Mouse (Mus musculus): ENCODE results near the gene Nfatc2.

The Nfatc2 gene

DNA sequence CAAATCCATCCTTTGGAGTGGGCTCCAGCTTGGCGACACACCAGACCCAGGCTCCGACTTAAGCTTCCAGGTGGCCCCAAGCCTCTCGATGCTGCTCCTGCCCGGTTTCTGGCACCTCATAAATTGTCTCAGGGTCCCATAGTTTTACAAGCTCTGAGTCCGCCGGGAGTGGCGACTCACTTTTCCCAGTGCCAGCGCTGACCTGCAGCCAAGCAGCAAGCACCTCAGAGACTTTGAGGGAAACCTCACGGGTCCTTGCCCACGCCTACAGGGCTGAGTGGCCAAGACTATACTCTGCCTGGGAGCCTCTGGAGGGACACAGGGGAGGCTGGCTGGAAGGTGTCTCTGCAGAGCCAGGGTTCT lies 74.0 kb downstream of the Nfatc2 start:
- DNase-seq = no peak

DNA sequence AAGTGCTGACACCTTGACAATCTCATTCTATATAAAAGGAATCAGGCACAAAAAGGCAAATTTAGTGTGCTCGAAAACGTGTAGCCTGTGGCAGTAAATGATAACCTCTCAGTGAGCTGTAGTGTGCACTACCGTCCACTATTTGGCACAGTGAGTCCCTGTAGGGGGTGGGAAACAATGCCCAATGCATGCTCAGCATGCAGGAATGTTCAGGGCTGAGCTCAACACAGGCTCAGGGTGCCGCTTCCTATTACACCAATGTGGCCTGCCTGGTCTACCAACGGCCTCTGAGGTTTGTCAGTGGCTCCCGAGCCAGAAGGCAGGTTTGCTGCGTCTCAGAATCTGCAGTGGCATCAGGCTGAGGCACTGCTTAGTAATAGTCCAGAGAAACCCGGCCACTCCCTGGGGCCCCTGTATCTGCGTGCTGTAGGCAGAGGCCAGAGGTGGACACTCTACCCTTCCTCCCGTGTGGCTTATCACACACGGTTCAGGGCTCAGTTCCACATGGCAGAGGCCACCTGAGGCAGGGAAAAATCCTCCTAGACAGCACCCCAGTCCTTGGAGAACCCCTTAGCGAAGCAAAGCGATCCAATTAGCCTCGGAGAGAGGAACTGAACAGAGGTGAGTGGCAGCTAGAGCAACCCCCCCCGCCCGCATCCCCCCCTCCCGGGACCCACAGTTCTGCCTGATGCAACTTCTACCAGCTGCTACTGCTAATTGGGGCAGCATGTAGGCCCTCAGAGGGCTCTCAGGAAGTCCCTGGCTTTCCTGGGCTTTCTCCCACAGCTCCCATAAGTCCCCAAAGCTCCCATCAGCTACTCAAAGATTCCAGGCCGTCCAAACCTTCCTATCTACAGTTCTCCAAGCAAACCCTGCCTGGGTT lies 74.7 kb downstream of the Nfatc2 start:
- DNase-seq = no peak

DNA sequence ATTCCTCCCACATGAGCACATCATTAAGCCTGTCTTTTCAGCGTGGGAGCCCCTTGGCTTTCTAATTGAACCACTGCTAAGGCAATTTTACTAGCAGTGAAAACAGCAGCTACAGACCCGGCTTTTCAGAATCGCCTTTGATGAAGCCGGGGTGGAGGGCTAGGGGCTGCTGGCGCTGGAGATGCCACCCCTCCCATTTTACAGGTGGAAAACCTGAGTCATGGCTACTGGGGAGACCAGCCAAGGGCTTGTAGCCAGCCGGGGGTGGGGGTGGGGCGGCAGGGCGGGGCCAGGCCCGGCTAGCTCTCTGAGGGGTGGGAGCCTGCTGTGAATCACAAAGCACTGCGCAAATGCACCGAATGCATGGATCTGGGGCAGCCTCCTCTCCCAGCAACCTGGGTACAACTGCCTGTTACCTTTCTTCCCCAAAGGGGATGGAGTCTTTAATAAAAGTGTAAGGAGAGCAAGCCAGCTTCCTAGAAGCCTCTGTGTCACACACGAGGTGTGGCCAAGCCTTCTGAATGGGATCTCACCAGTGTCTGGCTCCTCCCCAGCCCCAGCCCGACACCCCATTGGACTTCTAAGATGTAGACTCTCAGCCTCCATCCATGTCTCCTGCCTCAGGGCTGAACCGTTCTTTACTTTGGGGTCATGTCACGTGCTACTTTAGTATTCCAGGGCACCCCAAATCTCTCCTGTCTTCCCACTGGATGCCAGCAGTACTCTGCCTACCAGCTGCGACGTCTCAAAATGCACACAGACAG lies 75.9 kb downstream of the Nfatc2 start:
- peak in 1 of 2 experiments; percentile 13 for DNase-seq

DNA sequence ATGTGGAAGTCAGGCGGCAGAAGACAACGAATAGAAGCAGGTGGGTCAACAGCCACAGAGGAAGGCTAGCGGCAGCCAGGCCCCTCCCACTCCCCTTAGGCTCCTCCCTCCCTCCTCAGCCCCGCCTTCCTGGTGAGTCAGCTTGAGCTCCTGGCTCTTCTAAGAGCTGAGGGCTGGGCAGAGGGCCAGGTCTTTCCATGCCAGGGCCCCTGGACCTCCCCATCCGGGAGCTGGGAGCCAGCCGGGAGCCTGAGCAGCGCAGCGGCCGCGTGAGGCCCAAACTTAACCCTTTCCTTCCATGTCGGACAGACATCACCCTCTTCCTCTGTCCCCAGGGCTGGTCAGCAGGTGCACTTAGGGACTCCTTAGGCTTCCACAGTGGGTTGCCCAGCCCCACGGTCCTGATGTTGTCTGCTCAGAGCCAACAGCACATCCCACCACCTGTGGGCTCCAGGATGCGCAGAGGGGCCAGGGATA lies 76.5 kb downstream of the Nfatc2 start:
- peak; percentile 98 to 99 for DNase-seq

DNA sequence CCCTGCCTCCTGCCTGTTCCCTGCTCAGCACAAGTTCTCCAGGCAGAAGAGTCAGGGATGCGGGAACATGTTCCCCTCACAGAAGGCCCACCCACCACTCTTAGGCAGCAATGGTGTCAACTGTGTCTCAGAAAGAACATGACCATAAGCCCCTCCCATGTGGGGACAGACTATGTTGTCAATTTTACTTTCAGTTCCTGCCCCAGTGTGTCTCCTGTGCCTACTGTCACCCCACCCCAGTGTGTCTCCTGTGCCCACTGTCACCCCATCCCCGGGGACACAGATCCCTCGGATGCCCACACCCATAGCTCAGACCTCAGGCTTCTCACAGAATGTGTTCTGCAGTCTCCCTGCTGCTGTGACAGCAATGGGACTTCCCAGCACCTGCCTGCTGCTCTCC lies 79.2 kb downstream of the Nfatc2 start:
- no peak for DNase-seq

DNA sequence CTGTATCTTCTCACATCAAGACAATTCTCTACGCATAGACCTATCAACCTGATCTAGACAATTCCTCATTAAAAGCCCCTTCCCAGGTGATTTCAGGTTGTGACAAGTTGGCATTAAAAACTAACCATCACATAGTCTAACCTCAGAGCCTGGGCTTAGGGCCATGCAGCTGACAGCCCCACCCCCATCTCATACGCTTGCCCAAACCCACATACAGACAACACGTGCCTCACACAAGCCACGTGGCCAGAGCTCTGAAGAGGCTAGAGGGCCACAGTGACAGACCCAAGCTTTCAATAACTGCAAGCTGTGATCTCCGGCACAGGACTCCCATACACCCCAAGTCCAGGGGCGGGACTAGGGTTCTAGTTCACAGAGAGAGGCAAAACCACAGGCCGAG lies 80.7 kb downstream of the Nfatc2 start:
- no peak for DNase-seq

DNA sequence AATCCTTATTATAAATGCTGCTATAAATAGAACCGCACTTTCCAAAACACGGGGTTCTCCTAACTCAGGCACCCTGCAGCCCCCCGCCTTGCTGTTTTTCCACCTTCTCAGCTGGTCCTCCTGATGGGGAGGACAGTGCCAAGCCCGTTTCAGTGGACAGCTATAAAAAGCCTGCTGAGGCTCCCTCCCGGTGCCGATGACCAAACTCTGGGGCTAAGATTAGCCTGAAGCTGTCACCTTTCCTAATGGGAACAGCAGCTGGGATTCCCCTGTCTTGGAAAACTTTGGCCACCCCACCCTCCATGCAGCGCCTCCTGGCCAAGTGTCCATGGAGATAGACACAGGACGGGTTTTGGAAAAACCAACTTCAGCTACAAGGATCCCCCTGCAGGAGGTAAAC lies 81.9 kb downstream of the Nfatc2 start:
- no peak for DNase-seq

DNA sequence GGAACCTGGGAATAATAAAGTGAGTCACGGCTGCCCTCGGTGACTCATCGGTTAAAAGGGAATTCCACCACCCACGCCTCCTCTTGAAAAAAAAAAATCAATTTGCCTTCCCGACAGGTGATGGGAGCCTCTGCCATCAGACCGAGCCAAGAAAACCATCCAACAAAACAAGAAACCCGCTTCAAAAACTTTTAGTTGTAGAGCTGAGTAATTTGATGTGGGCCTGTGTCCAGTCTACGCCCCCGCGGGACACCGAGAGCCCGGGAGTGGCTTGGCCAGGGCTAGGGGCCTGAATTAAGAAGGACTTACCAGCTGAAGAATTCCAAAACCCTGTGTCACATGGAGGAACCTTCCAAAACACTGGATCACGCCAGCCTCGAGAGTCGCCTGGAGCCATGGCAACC lies 83.2 kb downstream of the Nfatc2 start:
- peak in 1 of 2 experiments; percentile 12 for DNase-seq

DNA sequence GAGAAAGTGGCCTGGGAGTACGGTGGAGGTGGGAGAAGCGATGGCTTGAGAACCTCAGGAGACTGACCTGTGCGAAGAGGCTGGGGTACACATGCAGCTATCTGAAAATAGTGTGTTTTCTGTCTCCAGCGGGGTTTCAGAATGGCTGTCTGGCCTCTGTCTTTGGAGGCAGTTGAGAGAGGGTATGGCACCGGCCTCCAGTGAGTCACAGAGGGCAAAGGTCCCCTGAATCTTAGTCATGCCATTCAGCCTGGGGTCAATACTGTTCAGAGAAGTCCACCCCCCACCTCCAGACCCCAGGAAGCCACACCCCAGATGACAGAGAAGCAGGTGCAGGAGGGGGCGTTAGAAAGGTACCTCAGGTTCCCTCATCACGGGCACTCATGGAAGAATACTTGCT lies 83.7 kb downstream of the Nfatc2 start:
- DNase-seq = no peak

DNA sequence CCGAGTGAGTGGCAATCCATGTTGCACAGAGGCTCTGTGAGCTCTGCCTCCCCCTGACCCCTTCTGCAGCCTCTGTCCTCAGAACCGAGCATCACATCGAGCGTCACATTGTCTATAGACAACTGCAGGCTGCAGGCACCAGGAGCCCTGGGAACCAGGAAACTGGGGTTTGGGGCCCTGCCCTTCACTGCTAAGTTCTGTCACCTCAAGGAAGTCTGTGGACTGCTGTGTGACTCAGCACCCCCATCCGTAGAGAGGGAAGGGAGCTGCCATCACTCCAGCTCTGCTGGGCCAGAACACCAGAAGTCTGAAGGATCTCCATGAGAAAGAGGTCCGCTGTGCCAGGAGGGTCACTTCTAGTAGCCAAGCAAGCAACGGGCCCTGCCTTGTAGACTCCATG lies 84.7 kb downstream of the Nfatc2 start:
- no peak for DNase-seq

DNA sequence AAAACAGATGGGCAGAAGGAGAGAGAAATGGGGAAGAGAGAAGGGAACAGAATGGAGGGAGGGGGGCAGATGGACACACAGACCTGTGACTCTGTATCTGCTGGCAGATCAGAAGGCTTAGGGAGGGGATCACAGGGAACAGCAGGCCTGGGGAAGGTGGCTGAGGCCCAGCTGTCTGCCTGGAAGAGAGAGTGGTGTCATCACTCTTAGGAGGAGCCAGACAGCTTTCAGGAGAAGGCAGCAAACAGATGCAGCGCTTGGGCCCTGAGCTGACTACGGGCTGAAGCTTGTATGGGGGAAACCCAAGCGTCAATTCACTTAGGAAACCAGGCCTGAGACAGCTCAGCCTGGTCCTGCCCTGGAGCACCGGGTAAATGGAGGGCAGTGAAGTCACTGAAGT lies 86.0 kb downstream of the Nfatc2 start:
- no peak for DNase-seq

DNA sequence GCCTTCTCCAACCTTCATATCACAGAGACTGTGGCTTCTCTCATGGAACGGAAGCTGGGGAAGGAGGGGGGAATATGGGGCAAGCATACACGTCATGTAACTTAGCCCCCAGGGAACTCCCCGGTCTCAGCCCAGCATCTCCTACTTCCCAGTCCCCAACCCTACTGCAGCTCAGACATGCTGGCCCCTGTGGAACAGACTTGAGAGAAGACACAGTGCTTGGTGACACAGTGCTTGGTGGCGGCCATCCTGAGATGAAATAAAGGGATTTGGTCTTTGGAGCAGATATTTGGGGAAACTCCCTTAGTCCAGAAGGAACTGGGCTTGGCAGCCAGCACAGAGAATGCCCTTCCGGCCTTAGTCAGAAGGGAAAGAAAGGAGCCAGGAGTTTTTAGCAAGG lies 87.3 kb downstream of the Nfatc2 start:
- no peak for DNase-seq

DNA sequence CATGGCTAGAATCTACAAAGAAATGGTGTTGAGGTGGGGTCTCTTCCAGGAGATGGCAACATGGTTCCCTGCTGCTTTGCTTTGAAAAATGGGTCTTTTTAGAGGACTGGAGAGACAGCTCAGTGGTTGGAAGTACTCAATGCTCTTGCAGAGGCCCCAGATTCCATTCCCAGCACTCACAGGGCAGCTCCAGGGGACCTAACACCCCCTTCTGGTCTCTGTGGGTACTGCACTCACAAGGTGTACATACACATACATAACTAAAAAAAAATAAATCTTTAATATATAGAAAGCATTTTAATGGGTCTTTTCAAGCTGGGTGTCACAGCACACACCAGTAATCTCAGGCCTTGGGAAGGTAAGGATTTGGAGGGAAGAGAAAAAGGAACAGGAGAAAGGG lies 89.9 kb downstream of the Nfatc2 start:
- no peak for DNase-seq

DNA sequence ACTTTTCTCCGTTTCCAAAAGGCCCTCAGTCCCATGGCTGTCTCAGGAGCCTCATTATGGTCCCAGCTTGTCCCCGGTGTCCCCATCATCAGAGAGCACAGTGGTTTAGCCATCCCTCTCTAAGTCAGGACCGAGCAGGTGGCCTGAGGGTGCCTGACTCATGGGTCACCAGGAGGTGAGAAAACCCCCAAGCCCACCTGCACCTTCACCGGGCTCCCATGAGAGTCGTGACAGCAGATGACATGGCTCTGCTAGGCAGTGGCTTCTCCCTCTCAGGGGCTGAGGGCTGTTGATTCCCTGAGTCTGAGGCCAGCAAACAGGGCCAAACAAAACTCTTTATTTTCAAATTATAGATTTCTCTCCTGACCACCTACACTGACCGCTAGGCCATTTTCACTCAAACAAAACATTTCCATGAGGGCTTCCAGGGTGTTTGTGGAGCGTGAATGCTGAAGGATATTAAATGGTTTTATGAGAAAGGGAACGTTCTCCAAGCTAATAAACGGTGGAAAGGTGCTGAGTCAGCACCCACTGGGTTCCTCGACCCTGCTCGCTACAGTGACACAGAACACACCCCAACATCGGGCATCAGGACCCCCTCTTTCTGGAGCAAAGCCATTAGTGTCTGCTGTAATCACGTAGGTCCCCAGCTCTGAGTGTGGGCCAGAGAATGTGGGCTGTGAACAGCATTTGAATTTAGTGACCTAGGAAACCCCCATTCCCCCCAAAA lies 92.8 kb downstream of the Nfatc2 start:
- no peak for DNase-seq

DNA sequence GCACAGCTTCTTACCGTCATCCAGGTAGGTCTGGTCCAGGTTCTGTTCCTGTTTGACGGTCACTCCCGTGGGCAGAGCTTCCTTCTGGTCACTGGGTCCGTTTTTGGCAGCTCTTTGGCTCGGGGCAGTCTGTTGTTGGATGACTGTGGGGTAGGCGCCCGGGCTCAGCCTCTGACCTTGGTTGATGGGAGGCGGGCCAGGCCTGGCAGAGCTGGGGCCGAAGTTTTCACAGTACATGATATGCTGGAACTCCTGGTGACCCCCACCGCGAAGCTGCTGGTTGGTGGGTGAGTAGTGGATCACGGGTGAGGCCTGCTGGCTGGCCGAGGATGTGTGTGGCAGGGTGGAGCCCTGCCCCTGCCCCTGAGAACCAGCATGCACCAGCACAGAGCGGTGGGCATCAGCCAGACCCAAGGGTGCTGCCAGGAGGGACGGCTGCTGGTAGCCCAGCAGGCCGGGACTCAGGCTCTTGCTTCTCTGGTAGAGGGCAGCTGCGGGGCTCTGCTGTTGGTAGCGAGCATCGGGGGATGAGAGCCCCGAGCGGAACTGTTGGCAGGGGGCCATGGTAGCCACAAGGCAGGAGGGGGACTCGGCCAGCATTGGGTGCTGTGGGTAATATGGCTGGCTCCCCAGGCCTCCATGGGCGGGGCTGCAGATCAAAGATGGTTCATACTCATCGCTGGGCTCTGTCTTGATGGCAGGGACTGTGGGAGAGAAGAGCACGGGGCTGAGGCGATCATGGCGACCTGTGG lies 96.8 kb downstream of the Nfatc2 start:
- DNase-seq = no peak

DNA sequence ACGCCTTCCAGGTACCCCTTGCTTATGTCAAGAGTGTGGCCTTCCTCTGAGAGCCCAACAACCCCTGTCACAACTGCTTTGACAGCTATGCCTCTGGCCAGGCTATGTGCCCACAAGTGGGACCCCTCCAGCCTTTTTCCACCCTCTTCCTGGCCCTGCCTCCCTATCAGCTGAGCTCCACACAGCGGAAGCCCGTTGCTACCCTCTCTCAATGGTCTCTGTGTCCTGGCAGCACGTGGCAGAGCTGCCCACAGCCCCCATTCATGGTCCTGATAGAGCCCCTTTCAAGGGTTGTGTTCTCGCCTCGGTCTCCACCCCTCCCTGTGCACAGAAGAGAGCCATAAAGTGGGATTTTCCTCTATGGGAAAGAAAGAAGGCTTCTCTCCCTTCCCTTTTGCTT lies 97.7 kb downstream of the Nfatc2 start:
- DNase-seq = no peak

DNA sequence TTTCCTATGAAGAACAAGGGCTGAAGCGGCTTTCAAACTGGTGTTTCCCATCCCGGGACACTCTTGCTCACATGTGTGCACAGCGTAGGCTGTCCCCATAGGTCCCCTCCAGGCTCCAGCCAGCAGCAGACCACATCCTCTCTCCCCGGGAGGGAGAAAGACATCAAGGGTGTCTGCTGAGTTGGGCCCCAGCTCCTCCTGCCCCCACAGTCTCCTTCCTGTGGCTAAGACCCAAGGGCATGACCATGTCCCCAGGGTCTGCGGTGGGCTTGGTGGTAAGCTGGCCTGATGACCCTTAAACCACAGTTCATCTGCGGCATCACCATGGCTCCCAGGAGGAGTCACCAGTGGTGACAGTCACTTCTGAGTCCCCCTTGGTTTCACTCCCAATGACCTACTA lies 100.7 kb downstream of the Nfatc2 start:
- no peak for DNase-seq

DNA sequence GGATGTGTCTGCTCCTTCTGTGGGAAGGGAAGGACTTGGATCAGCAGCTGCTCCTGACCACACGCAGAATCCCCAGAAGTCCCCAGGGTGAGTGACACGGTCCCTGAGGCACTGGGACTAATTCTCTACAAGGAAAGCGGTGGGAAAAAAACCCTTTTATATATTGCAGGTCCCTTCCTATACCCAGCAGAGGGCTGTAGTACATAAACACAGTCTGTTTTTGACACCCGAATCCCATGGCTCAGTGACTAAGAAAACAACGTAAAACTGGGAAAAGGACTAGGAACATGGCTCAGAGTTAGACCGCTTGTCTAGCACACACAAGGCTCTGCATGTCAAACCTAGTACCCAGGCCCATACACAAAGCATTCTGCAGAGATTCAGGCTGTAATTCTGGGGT lies 101.2 kb downstream of the Nfatc2 start:
- no peak for DNase-seq

DNA sequence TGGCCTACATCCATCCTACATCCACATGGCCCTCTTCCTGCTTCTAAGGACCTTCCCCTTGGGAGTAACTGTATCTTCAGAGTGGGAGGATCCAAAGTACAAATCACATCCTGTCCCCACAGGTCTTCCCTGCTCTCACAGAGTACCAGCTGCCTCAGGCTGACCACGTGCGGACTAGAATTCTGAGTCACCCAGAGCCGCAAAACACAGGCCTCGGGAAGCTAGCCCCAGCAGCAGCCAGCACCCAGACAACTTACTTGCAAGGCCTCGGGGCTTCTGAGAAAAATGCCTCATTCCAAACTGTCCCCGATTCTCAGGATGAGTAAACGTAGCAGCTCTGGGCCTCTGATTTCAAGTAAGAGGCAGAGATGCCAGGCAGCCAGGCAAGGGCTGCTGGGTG lies 109.7 kb downstream of the Nfatc2 start:
- DNase-seq = no peak

DNA sequence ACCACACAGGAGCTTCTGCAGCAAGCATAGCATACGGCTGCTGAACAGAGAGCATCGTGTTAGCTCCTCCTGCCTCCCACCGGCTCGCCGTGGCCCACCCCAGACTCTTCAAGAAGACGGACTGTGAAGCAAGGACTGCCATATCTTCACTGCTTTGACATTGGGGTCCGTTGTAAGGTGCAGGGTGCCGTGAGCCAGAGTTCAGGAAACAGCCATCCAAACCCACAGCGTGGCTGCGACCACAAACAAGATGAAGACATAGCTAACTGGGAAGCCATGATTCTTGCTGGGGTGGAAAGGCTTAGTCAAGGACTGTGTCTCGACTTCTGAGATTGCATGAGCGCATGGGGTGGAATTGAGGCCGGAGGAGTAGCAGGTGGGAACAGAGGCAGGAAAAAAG lies 111.5 kb downstream of the Nfatc2 start:
- DNase-seq = no peak

DNA sequence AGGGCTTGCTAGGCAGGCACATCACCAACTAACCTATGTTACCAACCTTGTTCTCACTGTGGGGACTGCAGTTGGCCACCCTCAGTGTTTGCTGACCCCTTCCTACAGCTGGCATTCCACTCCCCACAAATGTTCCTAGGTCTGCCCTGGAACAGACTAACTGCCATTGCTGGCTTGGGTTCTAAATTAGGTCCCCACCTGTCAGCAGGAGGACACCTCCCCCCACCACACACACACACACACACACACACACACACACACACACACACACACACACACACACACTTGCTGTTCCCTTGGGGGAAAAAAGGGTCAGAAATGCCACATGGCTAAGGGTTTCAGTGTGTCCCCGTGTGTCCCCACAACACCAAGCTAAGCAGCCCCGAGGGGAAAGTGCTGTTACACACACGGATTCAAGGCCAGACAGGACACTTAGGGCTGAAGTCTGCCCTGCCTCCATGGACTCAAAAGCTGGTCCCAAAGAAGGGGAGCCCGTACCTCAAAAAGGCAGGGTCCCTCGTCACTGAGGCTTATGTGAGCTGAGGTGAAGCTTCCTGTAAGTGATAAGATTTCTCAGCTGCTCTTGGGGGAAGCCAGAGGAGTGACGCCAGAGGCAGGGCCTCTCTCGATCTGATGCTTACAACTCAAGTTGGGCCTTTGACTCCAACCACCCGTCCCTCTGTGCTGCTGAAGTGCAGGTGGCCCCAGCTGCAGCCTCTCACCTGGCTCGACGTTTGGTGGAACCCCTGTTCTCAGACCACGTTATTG lies 113.1 kb downstream of the Nfatc2 start:
- no peak for DNase-seq

DNA sequence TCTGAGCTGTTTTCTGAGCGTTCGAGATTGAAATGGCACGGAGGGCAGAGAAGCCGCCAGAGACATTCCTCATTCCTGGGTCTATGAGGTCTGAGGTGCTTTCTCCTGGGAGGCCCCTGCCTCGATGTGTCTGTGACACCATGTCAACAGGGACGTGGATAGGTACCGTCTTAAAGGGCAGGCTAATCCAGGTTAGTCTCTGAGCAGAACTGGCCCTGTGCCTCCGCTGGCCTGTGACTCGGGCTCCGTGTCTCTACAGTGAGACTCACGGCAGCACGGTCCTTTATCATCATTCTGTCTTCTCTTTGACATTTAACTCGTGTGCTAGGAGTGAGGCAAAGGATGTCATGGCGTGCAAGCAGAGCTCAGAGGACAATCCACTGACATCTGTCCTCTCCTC lies 120.3 kb downstream of the Nfatc2 start:
- no peak for DNase-seq

All from kidney, postnatal 36 days (tissue).